Mouse (Mus musculus): ENCODE measurements around the gene Cwc27.

The Cwc27 gene

DNA sequence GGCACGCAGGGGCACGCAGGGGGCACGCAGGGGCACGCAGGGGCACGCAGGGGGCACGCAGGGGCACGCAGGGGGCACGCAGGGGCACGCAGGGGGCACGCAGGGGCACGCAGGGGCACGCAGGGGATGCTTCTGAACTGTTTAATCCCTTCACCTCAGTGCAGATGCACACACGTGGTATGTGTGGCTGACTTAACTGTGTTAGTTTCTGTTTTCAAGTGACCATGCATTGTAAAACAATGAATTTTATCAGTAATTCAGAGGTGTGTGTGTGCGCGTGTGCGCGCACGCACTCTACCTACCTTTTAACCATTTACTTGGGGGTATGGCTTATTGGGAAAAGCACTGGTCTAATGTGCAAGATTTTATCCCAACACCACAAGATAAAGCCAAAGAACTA, 208.4 kb downstream of the Cwc27 start:
- no peak for DNase-seq

- no peak for DNase-seq
Observed at GRCm38 (mm10) chr13:104606786-104607580, 210.0 kb downstream of the Cwc27 start.

DNA sequence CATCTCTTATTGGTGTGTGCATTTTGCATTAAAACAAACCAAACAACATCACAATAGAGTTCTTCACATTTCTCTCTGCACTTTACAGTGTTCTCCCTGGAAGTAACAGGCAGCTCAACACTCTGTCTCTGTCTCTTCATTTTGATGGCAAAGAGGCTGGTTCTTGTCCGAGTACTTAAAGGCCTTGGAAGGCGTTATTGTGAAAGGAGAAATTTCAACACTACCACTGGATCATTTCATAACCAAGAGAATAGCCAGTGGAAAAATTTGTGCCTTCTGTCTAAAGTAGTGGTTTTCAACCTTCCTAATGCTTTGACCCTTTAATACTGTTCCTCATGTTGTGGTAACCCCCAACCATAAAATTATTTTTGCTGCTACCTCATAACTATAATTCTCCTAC, 211.8 kb downstream of the Cwc27 start:
- no peak for DNase-seq

DNA sequence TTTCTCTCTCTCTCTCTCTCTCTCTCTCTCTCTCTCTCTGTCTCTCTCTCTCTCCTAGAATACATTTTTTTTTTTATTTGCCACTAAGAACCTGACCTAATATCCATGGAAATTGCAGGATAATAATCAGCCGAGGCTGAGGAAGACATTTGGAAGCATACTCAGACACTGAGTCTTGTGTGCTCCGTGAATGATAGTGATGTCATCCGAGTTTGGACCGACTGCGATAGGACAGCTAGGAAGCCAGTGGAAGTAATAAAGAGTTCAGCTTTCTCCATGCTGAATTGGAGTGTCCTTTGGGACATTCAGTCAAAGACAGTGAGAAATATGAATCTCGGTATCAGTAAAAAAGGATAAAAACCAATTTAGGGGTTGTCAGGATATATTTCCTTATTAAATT, 214.7 kb downstream of the Cwc27 start:
- no peak for DNase-seq

GRCm38 (mm10) chr13:104601783-104602182, 215.2 kb downstream of the Cwc27 start:
- no peak for DNase-seq

DNA sequence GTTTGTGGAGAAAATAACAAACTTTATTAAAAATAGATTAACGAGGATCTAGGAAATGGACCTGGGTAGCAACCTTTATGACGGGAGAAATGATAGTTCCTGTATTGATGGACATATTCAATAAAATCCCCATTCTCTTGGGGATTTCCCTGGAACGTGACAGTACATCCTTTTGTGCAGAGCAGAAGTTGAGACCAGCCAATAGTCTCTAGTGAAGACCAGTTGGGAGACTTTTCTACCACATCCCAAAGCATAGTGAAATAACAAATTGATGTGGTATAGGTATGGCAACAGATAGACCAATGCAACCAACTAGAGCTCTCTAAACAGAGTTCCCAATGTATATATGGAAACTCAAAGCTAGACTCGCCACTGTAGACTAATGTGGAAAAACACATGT, 220.7 kb downstream of the Cwc27 start:
- DNase-seq = no peak

DNA sequence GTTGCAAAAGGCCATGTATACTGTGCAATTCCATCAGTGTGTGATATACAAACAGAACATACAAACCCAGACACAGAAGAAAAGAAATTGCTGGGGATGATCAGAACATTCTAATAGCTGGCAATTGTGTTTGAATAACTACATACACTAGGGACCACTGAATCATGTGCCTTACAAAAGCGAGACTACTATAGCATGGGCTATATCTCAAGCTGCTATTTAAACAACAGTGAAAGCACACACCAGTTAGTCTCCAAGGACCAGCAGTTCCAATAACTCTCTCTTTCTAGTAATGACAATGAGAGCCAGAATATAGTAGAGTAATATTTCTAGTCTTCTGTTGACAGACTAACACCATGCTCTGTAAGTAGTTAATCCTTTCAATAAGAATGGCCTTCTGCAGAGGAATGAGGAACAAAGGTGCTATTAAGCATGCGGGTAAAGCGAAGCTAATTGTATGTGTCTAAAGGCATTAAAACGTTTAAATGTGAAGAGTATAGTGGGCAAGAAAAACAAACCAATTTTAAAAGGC, 222.1 kb downstream of the Cwc27 start:
- no peak for DNase-seq

DNA sequence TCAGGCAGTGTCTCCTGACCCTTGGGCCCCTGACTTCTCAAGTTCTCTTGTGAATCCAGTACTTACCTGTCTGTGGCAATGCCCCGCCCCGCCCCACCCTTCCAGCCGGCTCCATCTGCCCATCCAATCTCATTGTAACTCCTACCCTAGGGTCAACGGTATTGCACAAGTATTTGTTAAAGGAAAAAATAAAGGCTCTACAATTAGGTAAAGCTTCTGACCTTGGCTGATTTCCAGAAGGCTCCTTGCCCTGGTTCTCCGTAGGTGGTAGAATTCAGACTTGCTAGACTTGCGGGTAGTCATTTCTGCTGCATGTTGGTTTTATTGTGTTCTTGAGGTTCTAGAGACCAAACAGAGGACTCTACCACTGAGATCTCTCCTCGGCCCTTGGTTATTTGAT, 226.0 kb downstream of the Cwc27 start:
- DNase-seq = no peak

DNA sequence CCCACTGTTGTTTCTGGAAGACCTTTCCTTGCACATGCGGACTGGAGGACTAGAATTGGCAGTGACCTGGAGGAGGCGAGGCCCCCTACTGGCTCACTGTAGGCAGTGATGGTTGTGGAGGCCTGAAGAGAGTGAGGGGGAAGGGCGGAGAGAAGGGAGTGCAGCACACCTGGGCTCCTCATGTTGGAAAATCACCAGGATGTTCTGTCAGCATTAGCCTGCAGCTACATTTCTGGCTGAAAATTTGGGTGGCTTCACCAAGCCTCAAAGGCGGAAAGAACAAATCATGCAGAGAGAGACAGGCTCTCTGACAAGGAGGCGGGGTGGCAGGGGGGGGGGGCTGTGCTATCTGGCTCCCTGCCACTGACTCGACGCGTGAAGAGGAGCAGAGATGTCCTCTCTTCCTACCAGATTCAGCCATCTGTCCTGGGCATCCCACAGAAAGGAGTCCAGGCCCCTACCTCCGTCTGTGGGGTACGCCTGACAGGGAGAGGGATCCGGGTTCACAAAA, 226.8 kb downstream of the Cwc27 start:
- peak in 1 of 2 experiments; percentile 6 for DNase-seq

DNA sequence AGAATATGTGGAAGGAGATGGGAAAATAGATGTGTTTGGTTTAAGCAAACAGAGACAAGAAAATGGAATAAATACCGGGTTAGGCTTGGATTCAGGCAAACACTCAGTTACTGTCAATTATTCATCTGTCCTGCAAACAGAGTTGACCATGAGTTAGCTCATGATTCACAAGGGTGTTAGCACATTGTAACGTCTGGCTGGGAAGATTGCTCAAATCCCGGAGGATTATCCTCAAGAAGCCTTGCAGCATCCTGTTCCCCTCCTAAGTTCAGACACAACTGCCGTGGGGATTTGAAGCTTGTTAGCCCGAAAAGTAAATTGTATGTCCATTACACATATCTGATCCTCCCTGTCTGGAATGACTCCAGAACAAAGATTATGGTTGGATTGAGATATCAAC, 228.6 kb downstream of the Cwc27 start:
- no peak for DNase-seq
